Mouse (Mus musculus) common myeloid progenitor, adult 5-6 weeks (primary cell): ENCODE measurements at regions not wholly inside any gene's neighbourhood (a gene's known extent, or its start where the extent isn't known, plus 50 kb on each side); places are given as distances from the start of the nearest gene placed in this dataset.

Experiments
- ATAC-seq: replicated peaks from 2 replicates; pipeline ENCODE4 v1.8.0; 2016; ENCODE audit warnings: low read depth, mild to moderate bottlenecking, moderate TSS enrichment, inconsistent platforms; ENCODE audit not compliant: poor library complexity, severe bottlenecking

DNA sequence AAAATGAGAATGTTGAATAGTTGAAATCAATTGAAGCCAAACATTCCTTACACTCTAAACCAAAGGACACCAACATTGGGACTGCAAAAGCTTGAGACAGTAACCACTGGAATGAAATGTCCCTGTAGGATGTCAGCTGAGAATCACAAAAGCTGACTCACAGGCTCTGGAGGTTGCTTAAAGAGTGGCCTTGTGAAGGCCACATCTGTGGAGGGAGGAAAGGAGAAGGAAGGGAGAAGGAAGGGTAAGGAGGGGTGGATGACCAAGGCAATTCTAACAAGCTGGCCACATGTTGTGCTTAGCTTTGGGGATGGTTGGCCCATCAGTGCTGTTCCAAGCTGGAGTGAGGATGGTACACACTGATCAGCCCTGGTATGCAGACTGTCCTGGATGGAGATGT, 205.2 kb upstream of the Gm9747 start:
- no peak for ATAC-seq

DNA sequence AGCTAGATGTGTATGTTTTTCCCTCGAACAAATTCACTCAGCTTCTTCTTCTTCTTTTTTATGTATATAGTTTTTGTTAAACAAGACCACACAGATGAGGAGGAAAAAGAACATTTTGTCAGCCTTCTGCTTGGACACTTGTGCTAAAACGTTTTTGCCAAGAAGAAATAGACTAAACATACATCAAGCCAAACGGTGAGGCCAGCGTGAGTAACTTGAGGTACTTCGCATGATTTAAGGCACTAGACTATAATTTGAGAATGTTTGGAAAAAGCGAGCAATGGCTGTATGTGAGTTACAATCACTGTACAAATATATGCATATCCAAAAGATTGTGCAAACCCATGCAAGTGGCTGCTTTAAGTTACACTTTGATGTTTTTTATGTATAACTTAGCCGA, 201.8 kb upstream of the Gm9747 start:
- no peak for ATAC-seq

DNA sequence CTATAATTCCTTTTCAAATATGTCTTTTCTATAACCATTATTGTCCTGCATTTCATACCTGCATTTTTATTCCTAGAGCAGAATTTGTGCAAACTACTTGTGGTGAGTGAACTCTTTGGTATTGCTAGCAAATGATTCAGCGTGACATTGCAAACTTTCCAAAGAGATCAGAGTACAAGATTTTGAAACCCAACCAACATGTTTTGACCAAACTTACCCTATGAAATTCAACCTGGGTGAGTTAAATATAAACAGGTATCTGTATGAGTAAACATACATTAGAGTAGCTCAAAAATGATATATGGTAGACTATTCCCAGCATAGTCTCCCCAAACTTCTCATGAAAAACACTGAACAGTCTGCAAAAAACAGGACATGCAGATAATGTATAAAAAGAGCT, 200.5 kb upstream of the Gm9747 start:
- ATAC-seq, result no peak

DNA sequence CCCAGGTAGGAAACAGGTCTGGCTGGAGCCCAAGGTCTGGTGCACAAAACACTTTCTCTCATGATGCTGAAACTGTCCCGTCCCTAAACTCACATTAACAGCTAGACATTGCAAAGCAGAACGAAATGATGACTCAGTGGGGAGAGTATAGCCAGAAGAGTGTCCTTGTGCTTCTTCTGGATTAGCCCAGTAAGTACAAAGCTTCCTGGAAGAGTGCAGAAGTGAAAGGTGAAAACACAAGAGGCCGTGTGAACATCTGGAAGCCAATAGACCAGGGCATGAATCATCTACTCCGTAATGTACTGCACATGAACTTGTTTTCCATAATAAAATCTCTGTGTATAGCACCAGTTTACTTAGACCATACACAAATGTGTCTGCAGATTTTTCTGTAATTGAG, 194.7 kb upstream of the Gm9747 start:
- no peak for ATAC-seq

DNA sequence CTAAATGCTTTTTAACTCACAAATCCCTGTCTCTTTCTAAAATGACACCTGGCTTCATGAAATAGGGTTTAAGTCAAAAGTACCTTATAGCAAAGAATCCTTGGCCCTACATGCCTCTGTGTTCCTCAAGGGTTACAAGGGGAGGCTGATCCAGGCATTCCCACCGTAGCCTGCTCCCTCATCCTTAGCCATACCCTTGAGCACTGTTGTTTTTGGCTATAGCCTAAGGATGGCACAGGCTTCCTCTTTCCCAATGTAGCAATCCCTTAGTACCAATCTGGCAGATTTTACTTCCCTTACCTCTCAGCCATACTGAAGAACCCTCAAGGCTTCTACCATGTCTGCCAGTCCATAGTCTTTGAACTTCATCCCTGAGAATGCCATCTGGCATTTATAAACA, 194.2 kb upstream of the Gm9747 start:
- ATAC-seq, result no peak

DNA sequence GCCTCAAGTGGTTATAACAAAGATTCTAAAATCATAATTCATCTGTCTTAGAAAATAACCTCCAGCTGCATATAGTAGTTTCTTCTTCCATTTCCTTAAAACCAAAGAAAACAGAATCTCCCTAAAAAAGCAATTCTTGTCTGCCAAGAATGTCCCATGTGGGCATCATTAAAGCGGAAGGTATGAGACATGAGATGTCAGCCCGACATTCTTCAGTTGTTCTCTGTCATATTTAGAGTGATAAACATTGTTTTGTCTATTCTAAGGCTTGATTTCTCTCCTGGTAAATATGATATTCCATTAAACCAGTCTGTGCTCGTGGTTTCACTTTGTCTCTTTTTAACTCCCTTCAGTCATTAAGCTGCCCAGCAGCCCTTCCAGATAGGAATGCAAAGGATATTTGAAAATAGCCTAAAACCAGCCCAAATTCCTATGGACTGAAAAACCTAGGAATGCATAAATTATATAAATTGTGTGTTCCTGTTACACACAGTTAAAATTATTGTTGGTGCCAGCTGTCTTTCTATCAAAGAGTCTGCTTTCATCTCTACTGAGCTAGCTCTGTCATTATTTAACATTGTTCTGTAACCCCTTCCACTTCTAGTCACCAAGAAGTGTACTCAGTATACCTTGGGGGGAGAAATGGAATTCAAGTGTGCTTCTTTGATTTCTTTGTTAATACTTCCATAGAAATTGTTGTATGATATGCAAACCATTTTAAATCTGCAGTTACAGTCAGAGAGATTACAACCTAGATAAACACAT, 191.4 kb upstream of the Gm9747 start:
- no peak for ATAC-seq

DNA sequence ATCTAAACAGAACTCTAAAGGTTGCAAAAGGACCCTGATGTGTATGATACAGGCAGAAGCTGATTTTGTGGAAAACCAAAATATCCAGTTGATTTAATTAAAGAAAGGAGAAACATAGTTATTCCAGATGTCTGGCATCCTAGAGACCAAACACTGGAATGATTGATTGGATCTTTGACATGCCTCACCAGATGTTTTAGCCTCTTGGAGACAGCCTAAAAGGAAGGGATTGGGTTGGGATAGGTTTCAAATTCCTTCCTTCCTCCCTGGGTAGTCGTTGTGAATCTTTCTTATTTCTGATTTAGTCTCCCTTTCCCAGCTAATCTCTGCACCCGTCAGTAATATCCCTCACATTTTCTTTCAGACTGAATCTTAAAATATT, 190.9 kb upstream of the Gm9747 start:
- ATAC-seq, result no peak

DNA sequence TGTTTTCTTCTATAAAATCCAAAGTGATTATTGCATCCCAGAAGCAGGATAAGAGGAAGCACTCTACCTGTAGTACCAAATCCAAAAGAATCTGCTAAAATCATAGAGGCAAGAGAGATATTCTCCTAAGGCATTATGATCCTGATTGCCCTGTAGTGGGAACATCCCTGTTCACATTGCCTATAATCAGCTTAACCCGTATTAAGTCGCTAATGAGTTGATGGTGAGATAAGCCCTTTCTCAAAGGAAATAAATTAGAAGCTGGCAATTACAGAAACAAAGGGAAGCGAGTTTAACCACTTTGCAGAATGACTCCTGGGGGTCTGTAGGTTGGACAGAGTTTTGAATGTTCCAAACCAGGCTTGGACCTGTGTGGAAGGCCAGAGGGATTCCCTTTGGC, 190.4 kb upstream of the Gm9747 start:
- no peak for ATAC-seq

DNA sequence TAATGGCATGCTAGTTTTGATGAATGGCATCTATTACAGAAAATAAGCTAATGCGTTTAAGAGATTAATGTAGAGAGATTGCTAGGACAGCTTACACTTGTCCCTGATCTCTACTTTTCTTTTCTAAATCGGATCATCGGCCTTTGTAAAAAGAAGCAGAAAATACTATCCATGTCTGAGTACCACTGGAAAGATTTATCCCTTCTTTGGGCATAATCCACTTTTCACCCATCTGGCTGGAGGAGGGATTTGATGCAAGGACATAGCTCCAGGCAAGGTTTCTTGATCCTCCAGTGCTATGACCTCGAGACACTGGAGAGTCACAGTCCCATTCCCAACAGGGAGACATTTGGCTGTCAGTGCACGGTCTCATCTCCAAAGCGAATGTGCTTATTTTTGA, 166.6 kb upstream of the Gm9747 start:
- ATAC-seq, result no peak

DNA sequence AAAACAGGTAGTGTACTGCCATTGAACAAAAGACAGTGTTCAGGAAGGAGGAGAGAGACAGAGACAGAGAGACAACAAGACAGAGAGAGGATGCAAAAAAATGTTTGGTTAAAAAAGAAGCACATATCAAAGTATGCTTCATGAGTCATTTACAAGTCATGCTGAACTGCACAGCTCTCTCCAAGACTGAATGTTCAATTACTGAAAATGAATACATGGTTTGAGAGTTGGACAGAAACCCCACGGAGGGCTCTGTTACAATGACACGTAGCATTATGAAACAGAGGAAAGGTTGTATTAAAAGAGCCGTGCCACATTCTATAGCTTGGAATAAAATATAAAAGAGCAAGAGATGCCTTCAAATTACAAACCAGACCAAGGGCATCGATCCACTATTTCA, 164.3 kb upstream of the Gm9747 start:
- ATAC-seq, result no peak

DNA sequence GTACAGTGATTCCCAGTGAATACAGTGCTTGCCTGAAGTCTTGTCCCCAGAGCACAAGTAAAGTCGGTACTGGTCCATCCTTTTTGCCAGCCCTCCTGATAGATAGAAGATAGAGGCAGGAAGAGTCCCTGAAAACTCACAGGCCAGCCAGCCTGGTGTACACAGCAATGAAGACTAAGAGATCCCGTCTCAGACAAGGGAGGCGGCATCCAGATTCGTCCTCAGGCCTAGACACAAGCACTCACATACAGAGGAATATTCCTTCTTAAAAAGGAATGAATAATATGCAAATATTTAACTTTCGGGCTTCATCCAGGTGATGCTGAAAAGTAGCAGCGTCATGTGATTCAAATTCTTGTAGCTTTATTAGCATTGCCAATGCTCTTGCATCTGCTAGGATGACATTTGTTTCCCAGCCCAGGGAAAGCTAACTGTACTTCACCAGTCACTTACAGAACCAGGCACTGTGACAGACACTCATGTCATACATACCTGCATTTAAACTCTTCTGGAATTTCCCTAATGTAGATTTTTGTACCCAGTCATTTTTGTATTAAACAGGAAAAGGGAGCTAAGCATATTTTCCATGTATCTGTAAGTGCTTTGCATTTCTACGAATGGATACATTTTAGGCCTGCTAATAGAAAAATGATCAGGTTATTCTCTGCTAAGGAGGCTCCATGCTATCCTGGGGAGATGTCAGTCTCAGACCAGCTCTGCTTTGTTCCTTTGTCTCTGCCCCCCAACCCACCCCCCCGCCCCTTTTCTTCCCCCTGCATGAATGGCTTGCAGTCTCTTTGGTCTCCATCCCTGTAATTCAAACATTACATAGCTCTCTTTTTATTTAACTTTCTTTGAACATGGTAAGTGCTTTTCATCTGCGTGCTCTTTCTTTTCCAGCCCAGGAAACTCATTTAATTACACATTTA, 162.5 kb upstream of the Gm9747 start:
- ATAC-seq, result no peak

DNA sequence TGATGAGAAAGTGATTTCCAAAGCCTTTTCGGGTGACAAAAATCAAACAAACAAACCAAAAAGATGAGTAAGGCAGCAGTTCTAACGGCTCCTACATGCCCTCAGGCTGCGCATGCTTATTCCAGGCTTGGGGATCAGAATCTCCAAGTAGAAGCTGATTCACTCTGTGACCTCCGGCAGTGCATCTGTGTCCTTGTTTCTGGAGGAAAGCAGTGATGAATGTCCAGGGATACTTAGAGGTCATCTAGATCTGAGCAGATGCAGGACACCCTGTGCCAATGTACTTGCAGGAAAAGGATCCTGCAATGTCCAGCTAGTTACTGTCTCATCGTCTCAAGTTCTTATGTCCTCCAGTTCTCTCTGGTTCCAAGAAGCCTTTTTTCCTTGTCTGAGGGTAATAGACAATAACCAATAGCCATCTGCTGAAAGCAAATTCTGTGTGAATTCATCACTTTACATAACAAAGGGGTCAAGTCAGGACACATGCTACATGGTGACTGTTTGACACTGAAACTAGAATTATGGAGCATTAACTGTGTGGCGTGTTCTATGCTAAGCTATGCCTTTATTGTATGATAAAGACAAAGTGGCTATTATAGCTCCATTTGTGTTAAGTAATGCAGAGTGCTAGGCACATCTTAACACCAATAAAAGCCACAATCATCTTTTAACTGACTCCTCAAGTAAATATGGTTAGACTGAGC, 143.6 kb upstream of the Gm9747 start:
- no peak for ATAC-seq

DNA sequence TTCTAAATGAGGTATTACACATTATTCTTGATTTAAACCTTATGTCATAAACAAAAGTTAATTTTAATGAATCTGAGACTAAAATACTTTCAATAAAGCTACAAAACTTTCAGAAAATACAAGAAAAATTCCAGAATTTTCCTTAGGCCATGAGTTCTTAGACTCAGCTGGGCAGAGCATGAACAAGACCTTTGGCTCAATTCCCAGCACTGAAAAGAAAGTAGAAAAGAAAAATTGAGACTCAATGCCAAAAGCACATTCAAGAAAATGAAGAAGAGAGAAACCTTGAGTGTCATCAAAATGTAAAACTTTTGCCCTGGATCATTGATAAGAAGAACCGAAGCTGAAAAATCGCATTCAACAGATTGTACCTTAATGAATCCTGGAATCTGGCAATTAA, 137.8 kb upstream of the Gm9747 start:
- no peak for ATAC-seq

DNA sequence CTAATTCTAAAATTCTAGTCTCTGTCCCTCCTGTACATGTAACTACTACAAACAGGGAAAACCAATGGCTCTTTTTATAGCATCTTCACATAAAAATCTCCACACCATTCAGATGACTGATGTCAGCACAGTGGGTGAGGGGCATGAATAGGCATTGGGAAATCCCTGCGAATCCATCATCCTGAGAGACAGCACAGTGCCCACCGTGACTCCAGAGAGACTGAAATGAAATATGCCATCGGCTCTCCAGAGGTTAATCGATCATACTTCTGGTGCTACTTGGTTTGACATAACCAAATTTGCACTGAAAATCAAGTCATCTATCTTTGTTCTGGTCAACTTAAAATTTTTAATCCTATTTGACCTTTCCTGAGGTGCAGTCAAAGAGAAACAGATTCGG, 126.2 kb upstream of the Gm9747 start:
- no peak for ATAC-seq

DNA sequence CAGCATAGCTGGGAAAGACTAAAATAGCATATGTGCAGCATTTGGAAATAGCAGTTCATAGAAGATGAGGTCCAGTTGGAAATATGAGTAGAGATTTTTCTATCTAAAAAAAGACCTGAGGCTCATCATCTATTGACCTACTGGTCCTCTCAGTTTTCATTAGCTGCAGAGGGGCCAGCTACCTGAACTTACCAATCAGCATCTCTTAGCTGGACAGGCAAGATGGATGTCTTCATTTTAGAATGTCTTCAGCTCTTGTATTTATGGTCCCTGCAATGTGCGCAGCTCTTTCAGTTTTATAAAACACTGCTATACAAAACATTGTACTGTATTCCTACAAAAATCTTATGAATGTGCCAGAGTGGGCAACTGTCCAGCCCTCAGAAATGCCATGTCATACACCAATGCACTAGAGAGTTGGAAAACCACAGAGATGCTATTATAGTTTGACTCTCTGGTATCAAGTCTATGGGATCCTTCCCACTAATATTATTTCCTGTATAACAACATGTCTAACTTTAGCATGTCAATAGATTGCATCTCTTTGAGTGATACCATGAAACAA, 122.8 kb upstream of the Gm9747 start:
- no peak for ATAC-seq

DNA sequence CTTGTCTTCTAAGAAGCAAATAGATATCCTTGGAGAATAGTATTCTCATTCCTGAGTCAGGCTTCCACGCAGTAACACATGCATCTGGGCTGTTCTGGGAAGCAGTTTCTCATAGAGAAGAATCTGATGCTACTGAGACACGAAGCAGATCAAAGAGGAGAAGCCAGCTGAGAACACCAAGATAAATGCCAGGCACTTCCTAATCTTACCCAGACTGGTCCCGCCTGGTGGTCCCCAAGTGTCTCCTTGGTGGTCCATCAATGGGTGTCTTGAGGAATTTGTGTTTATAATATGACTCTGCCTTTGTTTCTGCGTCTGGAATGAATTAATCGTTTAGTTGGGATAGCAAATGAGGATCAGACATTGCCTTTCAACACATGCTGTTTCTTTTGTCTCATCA, 120.5 kb upstream of the Gm9747 start:
- no peak for ATAC-seq

DNA sequence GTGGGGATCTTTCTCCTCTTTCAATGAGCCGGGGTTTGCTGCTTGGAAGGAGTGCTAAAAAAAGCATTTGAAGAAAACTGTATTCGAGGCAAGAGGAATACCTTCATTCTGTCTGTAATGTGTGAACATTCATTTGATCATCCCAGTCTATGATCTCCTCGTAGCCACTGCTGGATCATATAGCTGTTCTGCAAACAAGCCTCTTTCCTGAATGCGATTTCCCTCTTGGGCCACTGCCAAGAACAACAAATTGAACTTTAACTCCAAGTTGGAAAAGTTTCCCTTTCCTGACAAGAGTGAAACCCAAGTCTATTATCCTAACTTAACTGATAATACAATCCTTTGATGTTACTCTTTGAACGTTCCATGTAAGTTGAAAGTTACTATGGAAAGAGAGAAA, 108.4 kb upstream of the Gm9747 start:
- no peak for ATAC-seq

DNA sequence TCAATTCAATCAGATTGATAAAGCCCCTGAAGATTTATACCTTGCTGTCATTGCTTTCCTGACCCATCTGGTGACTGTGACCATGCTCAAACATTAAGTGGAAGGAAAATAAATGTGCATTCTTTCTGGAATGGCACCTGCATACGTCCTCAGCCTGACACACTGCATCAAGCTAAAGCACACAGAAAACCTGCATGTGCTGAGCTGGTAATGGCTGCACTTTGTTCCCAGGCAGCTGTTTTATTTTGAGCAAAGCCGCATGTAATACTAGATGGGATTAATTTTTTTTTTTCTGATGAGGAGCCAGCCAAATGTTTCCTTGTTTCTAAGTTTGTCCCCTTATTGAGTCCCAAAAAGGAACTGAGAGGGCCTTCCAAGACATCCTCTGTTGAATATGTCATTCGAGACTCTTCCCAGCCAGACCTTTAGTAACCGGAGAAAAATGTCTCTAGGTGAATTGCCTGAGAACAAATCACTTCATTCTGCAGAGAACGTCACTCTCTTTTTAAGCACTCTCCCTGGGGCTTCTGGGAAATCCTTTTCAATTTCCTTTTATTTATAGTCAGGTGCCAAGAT, 103.1 kb upstream of the Gm9747 start:
- no peak for ATAC-seq

DNA sequence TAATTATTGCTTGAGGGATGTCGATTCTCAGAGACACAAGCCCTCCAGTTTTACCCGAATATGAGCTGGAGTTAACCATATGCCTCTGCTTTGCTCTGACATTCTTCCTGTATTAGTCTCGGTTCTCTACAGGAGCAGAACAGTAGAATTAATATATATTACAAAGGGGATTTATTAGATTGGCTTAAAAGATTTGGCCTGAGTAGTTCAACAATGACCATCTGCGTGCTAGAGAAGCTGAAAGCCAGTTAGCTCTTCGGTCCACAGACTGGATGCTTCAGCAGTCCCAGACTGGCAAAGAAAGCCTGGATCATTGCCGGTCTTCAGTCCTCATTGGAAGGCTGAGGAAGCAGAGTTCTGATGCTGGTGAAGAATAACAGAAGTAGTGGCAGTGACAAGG, 100.4 kb upstream of the Gm9747 start:
- ATAC-seq, result no peak

DNA sequence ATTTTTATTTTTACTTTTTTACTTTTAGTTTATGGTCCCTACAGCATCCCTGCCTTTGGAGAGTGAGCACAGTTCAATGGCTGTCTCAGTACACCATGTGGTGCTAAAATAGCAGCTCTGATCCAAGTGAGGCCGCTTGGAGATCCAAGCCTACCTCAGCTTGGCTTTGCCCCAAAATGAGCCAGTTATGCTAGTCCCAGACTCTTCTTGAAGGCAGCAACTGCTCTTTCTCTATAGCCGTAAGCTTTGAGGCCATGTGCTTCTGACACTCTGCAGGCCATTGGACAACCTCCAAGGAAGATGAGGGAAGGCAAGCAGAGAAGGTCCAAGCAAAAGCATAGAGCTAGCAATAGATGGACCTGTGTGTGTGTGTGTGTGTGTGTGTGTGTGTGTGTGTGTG, 98.0 kb upstream of the Gm9747 start:
- no peak for ATAC-seq
